Mouse (Mus musculus) C2C12 (cell line): Measurements from ENCODE around the gene Zfp451. TPM values are rescaled to one million over a fixed set of nuclear protein-coding genes. Genes with fewer than 3 reads are reported as not detected.
"Not testable (repeated sequence)": the region's sequence is repeated elsewhere in the genome, so short reads cannot be mapped to it uniquely, and the experiment has no call there.

Experiments
- H3K27me3 ChIP-seq: one replicate; pipeline ENCODE4 v1.6.1; 2011; ENCODE audit not compliant: control insufficient read depth, insufficient read depth, insufficient read length
- H3K36me3 ChIP-seq: one replicate; pipeline ENCODE4 v1.6.1; 2011; ENCODE audit not compliant: control insufficient read depth, insufficient read depth
- H3K4me3 ChIP-seq: one replicate; pipeline ENCODE4 v1.5.1; 2011; ENCODE audit warnings: mild to moderate bottlenecking, control low read depth; ENCODE audit not compliant: poor library complexity, insufficient read depth, severe bottlenecking
- H3K79me2 ChIP-seq: one replicate; pipeline ENCODE4 v1.6.1; 2011; ENCODE audit not compliant: control insufficient read depth, insufficient read depth
- H3K79me3 ChIP-seq: one replicate; pipeline ENCODE4 v1.6.1; 2011; ENCODE audit warnings: low read depth, control low read depth
- H3ac ChIP-seq: one replicate; pipeline ENCODE3; 2011; ENCODE audit warnings: low read depth; ENCODE audit not compliant: control insufficient read depth, insufficient read length
- CEBPB ChIP-seq: IDR thresholded peaks from one replicate; pipeline ENCODE4 v1.6.1; 2011; ENCODE audit warnings: low read depth, mild to moderate bottlenecking, control low read depth, moderate library complexity
- CTCF ChIP-seq: IDR thresholded peaks from one replicate; pipeline ENCODE4 v1.5.1; 2011; ENCODE audit not compliant: control insufficient read depth, insufficient read depth, insufficient read length
- FOSL1 ChIP-seq: IDR thresholded peaks from one replicate; pipeline ENCODE4 v1.8.0; 2011; ENCODE audit warnings: mild to moderate bottlenecking, low read length; ENCODE audit not compliant: poor library complexity, insufficient read depth, severe bottlenecking
- MAX ChIP-seq: IDR thresholded peaks from one replicate; pipeline ENCODE4 v1.6.1; 2011; ENCODE audit warnings: mild to moderate bottlenecking, control low read depth
- MYOD1 ChIP-seq: IDR thresholded peaks from one replicate; pipeline ENCODE4 v1.6.1; 2011; ENCODE audit warnings: low read depth; ENCODE audit not compliant: control insufficient read depth, insufficient read length
- MYOG ChIP-seq: IDR thresholded peaks from one replicate; pipeline ENCODE4 v1.6.1; 2011; ENCODE audit not compliant: control insufficient read depth, insufficient read length; ENCODE audit errors: extremely low read depth
- USF1 ChIP-seq: IDR thresholded peaks from one replicate; pipeline ENCODE4 v1.6.1; 2011; ENCODE audit warnings: low read depth, mild to moderate bottlenecking, control low read depth, moderate library complexity
- polyA plus RNA-seq: library from polyadenylated mRNA; unstranded; fragments of >200 nt; fragmentation: generic; extraction: Trizol; gene quantifications from one replicate; pipeline ENCODE4 v1.2.1, GENCODE M21; 2012; ENCODE audit warnings: missing spikeins

The Zfp451 gene
- polyA plus RNA-seq, 1 experiment: 5.3 TPM

DNA sequence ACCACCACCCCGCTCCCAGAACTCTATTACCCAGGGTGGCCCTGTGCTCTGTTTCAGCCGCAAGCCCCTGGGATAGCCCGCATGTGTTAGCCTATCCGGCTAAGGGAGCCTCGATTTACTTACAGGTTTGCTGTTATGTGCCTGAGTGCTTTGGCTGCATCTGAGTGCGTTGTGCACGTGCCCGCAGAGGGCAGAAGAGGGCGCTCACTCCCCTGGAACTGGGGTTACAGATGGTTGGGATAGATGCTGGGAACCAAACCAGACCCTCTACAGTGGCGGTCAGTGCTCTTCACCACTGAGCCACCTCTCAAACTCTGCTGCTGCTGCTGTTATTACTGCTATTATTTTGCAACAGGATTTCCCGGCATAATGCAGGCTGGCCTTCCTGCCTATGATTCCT, 65.3 kb downstream of the Zfp451 start:
- peaks cover 28% of the 10 kb centered on the region for H3K36me3 ChIP-seq
- H3K79me3 ChIP-seq: peaks cover 16% of the 10 kb centered on the region
- H3ac ChIP-seq: no peak overlapping the region
- no peaks in the 10 kb centered on the region for H3K27me3 ChIP-seq
- TF ChIP-seq CTCF: no peak
- TF ChIP-seq MYOG: no peak
- TF ChIP-seq CEBPB: no peak
- TF ChIP-seq FOSL1: no peak
- no peak for TF ChIP-seq USF1
- no peak for TF ChIP-seq MYOD1
- TF ChIP-seq MAX: no peak
- no peak overlapping the region for H3K4me3 ChIP-seq
- H3K79me2 ChIP-seq: peaks cover 41% of the 10 kb centered on the region

DNA sequence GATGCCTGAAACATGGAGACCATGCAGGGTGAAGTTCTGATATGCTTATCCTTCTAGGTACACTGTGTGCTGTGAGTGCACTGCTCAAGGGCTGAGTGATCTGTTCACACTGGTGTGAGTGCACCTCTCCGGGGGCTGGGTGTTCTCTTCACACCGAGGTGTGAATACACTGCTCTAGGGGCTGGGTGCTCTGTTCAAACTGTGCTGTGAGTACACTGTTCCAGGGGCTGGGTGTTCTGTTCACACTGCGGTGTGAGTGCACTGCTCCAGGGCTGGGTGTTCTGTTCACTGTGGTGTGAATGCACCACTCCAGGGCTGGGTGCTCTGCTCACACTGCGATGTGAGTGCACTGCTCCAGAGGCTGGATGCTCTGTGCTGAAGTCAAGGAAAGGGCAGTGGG, 68.5 kb downstream of the Zfp451 start:
- H3K79me2 ChIP-seq: peaks cover 9% of the 10 kb centered on the region
- H3K36me3 ChIP-seq: peaks cover 28% of the 10 kb centered on the region
- H3K4me3 ChIP-seq: no peak overlapping the region
- H3K79me3 ChIP-seq: peaks cover 1% of the 10 kb centered on the region
- no peaks in the 10 kb centered on the region for H3K27me3 ChIP-seq
- H3ac ChIP-seq: no peak overlapping the region
- TF ChIP-seq USF1 (no peak), MYOD1 (no peak), MAX (no peak), MYOG (no peak), CEBPB (no peak), FOSL1 (no peak), CTCF (no peak)

DNA sequence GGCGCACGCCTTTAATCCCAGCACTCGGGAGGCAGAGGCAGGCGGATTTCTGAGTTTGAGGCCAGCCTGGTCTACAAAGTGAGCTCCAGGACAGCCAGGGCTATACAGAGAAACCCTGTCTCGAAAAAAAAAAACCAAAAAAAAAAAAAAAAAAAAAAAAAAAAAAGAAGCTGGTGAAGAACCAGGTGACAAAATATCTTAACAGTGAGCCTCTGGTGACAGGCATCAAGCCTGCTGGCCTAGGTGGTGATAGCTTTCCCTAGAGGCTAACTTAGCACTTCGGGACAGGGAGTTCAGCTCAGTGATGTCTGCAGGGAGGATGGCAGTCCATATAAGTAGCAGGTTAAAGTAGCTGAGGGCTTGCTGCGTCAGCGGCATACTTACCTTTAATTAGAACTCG, 69.6 kb downstream of the Zfp451 start:
- not testable (repeated sequence) for H3K79me3 ChIP-seq, H3K27me3 ChIP-seq, H3K4me3 ChIP-seq, H3K79me2 ChIP-seq, H3ac ChIP-seq
- peaks cover 35% of the 10 kb centered on the region for H3K36me3 ChIP-seq

DNA sequence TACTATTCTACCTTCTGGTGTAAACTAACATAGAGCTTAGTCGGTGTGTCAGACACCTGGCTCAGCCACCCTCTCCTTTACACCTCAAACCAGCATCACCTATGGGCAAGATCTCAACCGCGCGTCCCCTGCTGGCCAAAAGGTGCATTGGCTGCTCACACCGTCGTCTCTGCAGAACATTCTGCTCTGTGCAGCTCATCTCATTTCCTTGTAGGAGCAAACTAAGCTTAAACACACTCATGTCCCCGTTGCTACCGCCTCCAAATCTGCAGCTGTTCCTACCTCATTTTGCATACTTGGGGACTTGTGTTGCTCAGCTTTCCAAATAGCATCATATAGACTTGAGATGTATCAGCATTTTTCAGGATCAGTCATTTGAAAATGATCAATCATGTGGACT, 71.5 kb downstream of the Zfp451 start:
- Histone ChIP-seq H3K4me3 (no peak overlapping the region), H3K27me3 (no peaks in the 10 kb centered on the region), H3ac (no peak overlapping the region), H3K79me3 (no peaks in the 10 kb centered on the region), H3K79me2 (no peaks in the 10 kb centered on the region), H3K36me3 (peaks cover 50% of the 10 kb centered on the region)
- TF ChIP-seq MYOG: no peak
- no peak for TF ChIP-seq CEBPB
- peak; percentile 72 for TF ChIP-seq CTCF
- TF ChIP-seq FOSL1: no peak
- TF ChIP-seq MAX: no peak
- no peak for TF ChIP-seq USF1
- no peak for TF ChIP-seq MYOD1

DNA sequence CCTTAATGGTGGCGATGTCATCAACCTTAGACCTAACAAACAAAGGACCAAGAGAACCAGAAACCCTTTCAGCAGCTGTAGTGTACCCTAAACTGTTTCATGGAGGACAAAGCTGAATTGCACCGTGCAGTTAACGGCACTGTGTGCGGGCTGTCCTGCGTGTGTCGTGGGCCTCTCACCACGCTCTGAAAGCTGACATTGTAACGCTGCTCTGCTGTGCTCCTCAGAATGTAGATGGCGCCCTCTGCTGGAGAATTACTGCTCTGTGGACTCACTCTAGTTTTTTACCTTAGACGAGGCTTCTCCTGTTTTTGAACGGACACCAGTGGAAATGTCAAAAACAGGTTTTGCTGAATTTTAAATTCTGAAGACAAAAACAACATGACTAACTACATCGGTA, 75.1 kb downstream of the Zfp451 start:
- TF ChIP-seq CTCF (peak; percentile 81), CEBPB (no peak)
- Histone ChIP-seq H3K4me3 (no peak overlapping the region), H3K79me3 (no peaks in the 10 kb centered on the region), H3K36me3 (peaks cover 54% of the 10 kb centered on the region), H3ac (no peak overlapping the region), H3K79me2 (no peaks in the 10 kb centered on the region), H3K27me3 (no peaks in the 10 kb centered on the region)

DNA sequence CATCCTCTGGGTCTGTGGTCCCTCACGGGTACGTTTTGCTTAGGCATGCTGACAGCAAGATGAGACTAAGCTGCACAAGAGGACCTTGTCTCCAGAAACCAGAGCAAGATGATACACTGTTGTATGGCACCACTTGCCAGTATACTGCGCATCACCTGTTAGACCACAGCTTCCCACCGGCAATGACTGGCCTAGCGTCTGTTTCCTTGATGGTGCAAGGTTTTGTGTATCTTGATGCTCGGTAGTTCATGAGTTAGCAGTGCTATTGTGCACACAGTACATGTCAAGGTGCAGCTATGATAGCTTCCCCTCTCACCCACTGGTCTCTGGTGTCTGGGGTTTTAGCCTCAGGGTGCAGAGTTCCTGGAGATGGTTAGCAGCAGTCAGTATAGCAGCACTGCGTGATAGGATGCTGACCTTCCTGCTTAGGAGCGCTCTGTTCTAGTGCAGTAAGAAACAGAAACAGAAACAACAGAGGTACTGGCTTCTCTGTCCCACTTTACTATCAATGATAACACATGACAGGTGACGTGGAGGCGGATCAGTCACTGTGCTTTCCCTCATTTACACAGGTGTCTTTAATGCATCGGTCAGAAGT, 75.6 kb downstream of the Zfp451 start:
- Histone ChIP-seq H3K79me2 (no peaks in the 10 kb centered on the region), H3K36me3 (peaks cover 57% of the 10 kb centered on the region), H3ac (no peak overlapping the region), H3K27me3 (no peaks in the 10 kb centered on the region), H3K79me3 (no peaks in the 10 kb centered on the region), H3K4me3 (no peak overlapping the region)
- TF ChIP-seq FOSL1: no peak
- TF ChIP-seq MYOD1: no peak
- TF ChIP-seq CTCF: no peak
- TF ChIP-seq USF1: no peak
- no peak for TF ChIP-seq CEBPB
